Mouse (Mus musculus): Measurements from ENCODE around the gene Slc16a5.
"Not testable (repeated sequence)": the region's sequence is repeated elsewhere in the genome, so short reads cannot be mapped to it uniquely, and the experiment has no call there.

Slc16a5 gene

GRCm38 (mm10) chr11:115447321-115447885, 14.9 kb upstream of the Slc16a5 start:
- no peak for DNase-seq (ENCODE audit: low read depth, low spot score)

- no peak for DNase-seq (ENCODE audit: low read depth, low spot score)
These were observed 14.2 kb upstream of the Slc16a5 start for GRCm38 (mm10) chr11:115448075-115448474.

GRCm38 (mm10) chr11:115448998-115449397, 13.3 kb upstream of the Slc16a5 start:
- no peak for DNase-seq (ENCODE audit: low read depth, low spot score)

- no peak for DNase-seq (ENCODE audit: low read depth, low spot score)
These were observed 12.1 kb upstream of the Slc16a5 start for GRCm38 (mm10) chr11:115450176-115450575.

GRCm38 (mm10) chr11:115451781-115452241, 10.5 kb upstream of the Slc16a5 start:
- no peak for DNase-seq (ENCODE audit: low read depth, low spot score)

GRCm38 (mm10) chr11:115452281-115452860, 9.9 kb upstream of the Slc16a5 start:
- no peak for DNase-seq (ENCODE audit: low read depth, low spot score)

- DNase-seq (ENCODE audit: low read depth, low spot score): no peak
These were observed 9.0 kb upstream of the Slc16a5 start for GRCm38 (mm10) chr11:115453306-115453705.

- not testable (repeated sequence) for DNase-seq (ENCODE audit: low read depth, low spot score)
These were observed 7.5 kb upstream of the Slc16a5 start for GRCm38 (mm10) chr11:115454822-115455221.

GRCm38 (mm10) chr11:115455619-115456018, 6.7 kb upstream of the Slc16a5 start:
- no peak for DNase-seq (ENCODE audit: low read depth, low spot score)

- DNase-seq (ENCODE audit: low read depth, low spot score): no peak
These were observed 6.1 kb upstream of the Slc16a5 start for GRCm38 (mm10) chr11:115456182-115456581.

- no peak for DNase-seq (ENCODE audit: low read depth, low spot score)
These were observed 4.9 kb upstream of the Slc16a5 start for GRCm38 (mm10) chr11:115457405-115457804.

GRCm38 (mm10) chr11:115460976-115461375, 1.3 kb upstream of the Slc16a5 start:
- no peak for DNase-seq (ENCODE audit: low read depth, low spot score)

- DNase-seq (ENCODE audit: low read depth, low spot score): no peak
These were observed 430 bp upstream of the Slc16a5 start for GRCm38 (mm10) chr11:115461846-115462242.

GRCm38 (mm10) chr11:115463397-115463796, 1.1 kb downstream of the Slc16a5 start:
- no peak for DNase-seq (ENCODE audit: low read depth, low spot score)

- DNase-seq (ENCODE audit: low read depth, low spot score): no peak
These were observed 2.6 kb downstream of the Slc16a5 start for GRCm38 (mm10) chr11:115464851-115465250.

GRCm38 (mm10) chr11:115467217-115467618, 4.9 kb downstream of the Slc16a5 start:
- no peak for DNase-seq (ENCODE audit: low read depth, low spot score)

- no peak for DNase-seq (ENCODE audit: low read depth, low spot score)
These were observed 9.9 kb downstream of the Slc16a5 start for GRCm38 (mm10) chr11:115472183-115472582.

GRCm38 (mm10) chr11:115473626-115474275, 11.5 kb downstream of the Slc16a5 start:
- DNase-seq (ENCODE audit: low read depth, low spot score): peak; percentile 89

GRCm38 (mm10) chr11:115475025-115475757, 12.9 kb downstream of the Slc16a5 start, which contains the start of gene Armc7:
Gene Armc7 (plus strand): TSS chr11:115475667.
- peak; percentile 98 for DNase-seq (ENCODE audit: low read depth, low spot score)

- no peak for DNase-seq (ENCODE audit: low read depth, low spot score)
These were observed 13.5 kb downstream of the Slc16a5 start for GRCm38 (mm10) chr11:115475758-115476237.

- DNase-seq (ENCODE audit: low read depth, low spot score): not testable (repeated sequence)
These were observed 14.4 kb downstream of the Slc16a5 start for GRCm38 (mm10) chr11:115476630-115477029.

- DNase-seq (ENCODE audit: low read depth, low spot score): not testable (repeated sequence)
These were observed 15.1 kb downstream of the Slc16a5 start for GRCm38 (mm10) chr11:115477388-115477787.
